Mouse (Mus musculus) testis, adult 2 months (tissue): Measurements from ENCODE around the gene Adgrg3. TPM values are rescaled to one million over a fixed set of nuclear protein-coding genes. Genes with fewer than 3 reads are reported as not detected.

ENCODE experiments used
- H3K27ac ChIP-seq: fragments of 200-500 bp; 2 replicates; pipeline ENCODE4 v1.5.1; 2012; ENCODE audit warnings: low read depth, low read length; ENCODE audit not compliant: control insufficient read depth, insufficient read depth
- H3K27me3 ChIP-seq: fragments of 200-500 bp; 2 replicates; pipeline ENCODE4 v1.6.1; 2012; ENCODE audit warnings: mild to moderate bottlenecking, low read length, moderate library complexity; ENCODE audit not compliant: control insufficient read depth, insufficient read depth
- H3K36me3 ChIP-seq: fragments of 200-500 bp; 2 replicates; pipeline ENCODE4 v1.6.1; 2012; ENCODE audit warnings: mild to moderate bottlenecking, low read length; ENCODE audit not compliant: control insufficient read depth, insufficient read depth
- H3K4me1 ChIP-seq: fragments of 200-500 bp; 2 replicates; pipeline ENCODE4 v1.6.1; 2012; ENCODE audit warnings: low read length; ENCODE audit not compliant: control insufficient read depth, insufficient read depth
- H3K4me3 ChIP-seq: fragments of 200-500 bp; 2 replicates; pipeline ENCODE4 v1.5.1; 2012; ENCODE audit warnings: low read depth, mild to moderate bottlenecking, low read length, moderate library complexity, mixed read lengths; ENCODE audit not compliant: control insufficient read depth
- CTCF ChIP-seq: fragments of 200-500 bp; IDR thresholded peaks from 2 replicates; pipeline ENCODE4 v1.5.1; 2012; ENCODE audit warnings: low read depth, mild to moderate bottlenecking, inconsistent platforms, low read length, moderate library complexity; ENCODE audit not compliant: control insufficient read depth, insufficient read depth, insufficient replicate concordance
- POLR2A ChIP-seq: fragments of 200-500 bp; IDR thresholded peaks from 2 replicates; pipeline ENCODE4 v1.6.1; 2012; ENCODE audit warnings: low read depth, mild to moderate bottlenecking, inconsistent platforms, low read length, moderate library complexity; ENCODE audit not compliant: control insufficient read depth
- polyA plus RNA-seq: library from polyadenylated mRNA; depleted of rRNA; stranded (reverse); fragments of >200 nt; gene quantifications from 2 replicates; pipeline ENCODE4 v1.2.3, GENCODE M21; 2012; rRNA removed

Gene Adgrg3
- polyA plus RNA-seq, 1 experiment: 0.31 TPM

DNA sequence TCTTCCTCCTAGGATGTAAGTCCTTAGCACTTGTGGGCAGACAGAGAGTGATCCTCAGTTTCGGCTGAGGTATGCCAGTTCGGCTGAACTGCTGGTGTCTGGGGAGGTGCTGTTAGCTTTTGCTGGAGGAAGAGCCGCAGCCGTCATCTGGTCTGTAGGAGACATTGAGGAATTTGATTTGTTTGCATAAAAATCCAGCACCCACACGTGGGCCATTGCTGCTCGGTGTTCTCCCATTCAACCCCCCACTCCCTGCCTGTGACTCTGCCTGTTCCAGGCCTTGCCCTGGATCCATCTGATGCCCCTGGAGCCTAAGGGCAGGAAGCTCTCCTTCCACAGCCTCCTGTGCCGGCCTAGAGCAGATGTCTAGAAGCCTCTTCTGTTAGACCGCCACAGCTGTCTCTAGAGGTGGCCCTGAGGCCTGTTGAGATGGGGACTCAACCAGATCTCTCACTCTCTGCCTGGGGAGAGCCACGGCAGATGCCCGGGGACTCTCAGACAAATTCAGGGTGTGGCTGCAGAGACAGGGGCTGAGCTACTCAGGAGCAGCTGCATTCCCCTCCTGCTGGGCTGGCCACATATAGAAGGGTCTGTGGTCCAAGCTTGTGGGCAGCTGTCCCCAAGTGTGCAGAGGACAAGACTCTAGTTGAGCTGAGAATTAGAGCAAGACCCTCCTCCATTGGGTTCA is 67.4 kb downstream of the Adgrg3 start:
- Histone ChIP-seq H3K36me3 (peaks cover 9% of the 10 kb centered on the region), H3K27me3 (no peaks in the 10 kb centered on the region), H3K4me1 (peaks cover 14% of the 10 kb centered on the region), H3K27ac (no peak overlapping the region), H3K4me3 (no peak overlapping the region)
- TF ChIP-seq CTCF: no peak
- no peak for TF ChIP-seq POLR2A

DNA sequence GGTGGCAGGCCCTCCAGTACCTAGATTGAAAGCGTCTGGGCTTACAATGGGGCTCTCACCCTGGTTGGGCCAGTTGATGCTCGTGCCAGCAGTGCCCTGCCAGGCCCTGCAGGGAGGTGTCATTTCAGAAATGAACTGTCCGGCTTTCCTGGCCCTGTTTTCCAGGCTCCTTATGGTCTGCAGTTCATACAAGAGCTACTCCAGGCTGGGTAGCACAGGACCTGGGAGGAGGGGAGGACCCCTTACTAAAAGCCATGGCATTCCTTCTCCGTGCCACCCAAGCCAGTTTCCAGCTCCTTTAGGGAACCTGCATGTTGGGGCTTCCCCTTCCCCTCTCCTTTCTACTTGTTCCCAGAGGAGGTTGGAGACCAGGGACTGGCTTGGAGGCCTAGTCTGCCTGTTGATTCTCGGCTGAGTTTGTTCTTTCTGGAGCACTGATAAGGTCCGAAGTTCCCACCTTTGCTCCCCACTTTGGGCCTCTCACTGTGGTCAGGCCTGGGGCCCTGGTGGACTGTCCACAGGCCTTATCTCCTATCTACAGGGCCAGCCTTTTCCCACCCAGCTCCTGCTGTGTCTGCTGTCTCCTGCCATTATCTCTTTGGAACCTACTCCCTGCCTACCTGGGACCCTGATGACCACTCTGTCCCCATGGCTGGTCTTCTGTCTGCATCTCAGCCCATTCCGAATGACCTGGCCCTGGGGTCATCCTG is 68.1 kb downstream of the Adgrg3 start:
- no peak overlapping the region for H3K27ac ChIP-seq
- no peak overlapping the region for H3K4me3 ChIP-seq
- TF ChIP-seq CTCF: no peak
- H3K36me3 ChIP-seq: peaks cover 9% of the 10 kb centered on the region
- H3K4me1 ChIP-seq: peaks cover 11% of the 10 kb centered on the region
- no peaks in the 10 kb centered on the region for H3K27me3 ChIP-seq

DNA sequence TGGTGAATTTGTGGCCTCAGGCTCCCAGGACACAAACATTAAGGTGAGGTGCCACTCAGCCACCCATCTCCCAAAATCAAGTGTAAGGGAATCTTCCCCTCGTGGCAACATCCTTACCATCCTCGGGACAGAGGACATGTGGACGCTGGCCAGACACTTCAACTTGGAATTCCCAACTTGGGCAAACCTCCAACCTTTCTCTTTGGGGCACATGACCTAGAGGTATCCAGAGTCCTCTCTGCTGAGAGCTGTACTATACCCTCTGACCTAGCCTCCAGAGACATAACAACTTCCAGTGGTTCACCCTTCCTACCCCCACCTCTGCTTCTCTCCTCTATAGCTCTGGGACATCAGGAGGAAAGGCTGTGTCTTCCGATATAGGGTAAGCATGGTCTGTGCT is 76.1 kb downstream of the Adgrg3 start:
- H3K4me1 ChIP-seq: no peaks in the 10 kb centered on the region
- no peak for TF ChIP-seq POLR2A
- TF ChIP-seq CTCF: no peak
- H3K27me3 ChIP-seq: no peaks in the 10 kb centered on the region
- peaks cover 4% of the 10 kb centered on the region for H3K36me3 ChIP-seq
- H3K4me3 ChIP-seq: no peak overlapping the region
- no peak overlapping the region for H3K27ac ChIP-seq

Other genes starting within 250 kb of the Adgrg3 start
- gene Cx3cl1, start 245.7 kb upstream of the Adgrg3 start, polyA plus RNA-seq: 5.4 and 6.4 TPM in 2 replicates
- gene Ccl17, start 207.2 kb upstream of the Adgrg3 start, polyA plus RNA-seq: 2.0 and 2.7 TPM in 2 replicates
- 52.1 and 74.1 TPM in 2 replicates for gene Coq9, start 179.4 kb upstream of the Adgrg3 start, polyA plus RNA-seq
- gene Ciapin1, start 179.3 kb upstream of the Adgrg3 start, polyA plus RNA-seq: 58.3 and 77.3 TPM in 2 replicates
- gene Polr2c, start 160.2 kb upstream of the Adgrg3 start, polyA plus RNA-seq: 54.8 and 58.9 TPM in 2 replicates
- 1.5 and 1.6 TPM in 2 replicates for gene Dok4, start 141.4 kb upstream of the Adgrg3 start, polyA plus RNA-seq
- 0.59 and 2.1 TPM in 2 replicates for gene Ccdc102a, start 99.6 kb upstream of the Adgrg3 start, polyA plus RNA-seq
- 0.15 and 0.26 TPM in 2 replicates for gene Adgrg5, start 94.0 kb upstream of the Adgrg3 start, polyA plus RNA-seq
- 44.0 and 62.3 TPM in 2 replicates for gene Adgrg1, start 42.9 kb upstream of the Adgrg3 start, polyA plus RNA-seq
- 82.6 and 87.3 TPM in 2 replicates for gene Drc7, start 37.4 kb downstream of the Adgrg3 start, polyA plus RNA-seq
- gene Katnb1, start 63.5 kb downstream of the Adgrg3 start, polyA plus RNA-seq: 180 and 199 TPM in 2 replicates
- gene Kifc3, start 185.1 kb downstream of the Adgrg3 start, polyA plus RNA-seq: 63.9 and 76.7 TPM in 2 replicates